Mouse (Mus musculus) layer of hippocampus, postnatal 14 days (tissue): ENCODE results near the gene Tspan33. TPM values are rescaled to one million over a fixed set of nuclear protein-coding genes. Genes with fewer than 3 reads are reported as not detected.
"Not testable (repeated sequence)": the region's sequence is repeated elsewhere in the genome, so short reads cannot be mapped to it uniquely, and the experiment has no call there.

ENCODE experiments used
- DNase-seq, 2 experiments: peaks; one replicate each; pipeline ENCODE4 v3.0.0; 2021 to 2022; ENCODE audit warnings: low spot score in 2 of 2, mixed read lengths in 1 of 2
- total RNA-seq, 2 experiments: library from RNA; stranded (reverse); gene quantifications; 2 replicates each; pipeline ENCODE4 v1.2.3; 2021

Gene Tspan33
- total RNA-seq, 2 experiments from 2014 or later, result 28.8 to 29.9 TPM

- DNase-seq, result peak in 1 of 2 experiments; percentile 65
These were observed 57.6 kb downstream of the Tspan33 start for GRCm38 (mm10) chr6:29751466-29752152.

- DNase-seq, result no peak
These were observed 59.3 kb downstream of the Tspan33 start for GRCm38 (mm10) chr6:29753336-29753735.

DNA sequence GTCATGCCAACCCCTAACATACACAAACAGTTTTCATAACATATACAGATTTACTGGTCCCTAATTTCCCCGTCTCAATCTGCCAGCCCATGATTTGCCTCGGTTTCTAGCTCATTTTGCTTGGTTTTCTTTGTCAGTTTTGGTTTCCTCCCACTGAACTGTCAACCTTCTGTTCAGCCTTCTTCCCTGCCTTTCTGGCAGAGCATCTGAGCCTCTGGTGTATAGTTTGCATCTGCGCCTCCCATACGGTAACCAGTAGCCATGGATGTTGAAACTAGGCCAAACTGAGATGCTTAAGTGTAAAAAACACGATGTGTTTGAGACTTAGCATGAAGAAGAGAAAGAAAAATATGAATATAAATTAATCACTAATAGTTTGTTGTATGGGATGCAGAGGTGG is 62.0 kb downstream of the Tspan33 start:
- DNase-seq, result peak in 1 of 2 experiments; percentile 75

DNA sequence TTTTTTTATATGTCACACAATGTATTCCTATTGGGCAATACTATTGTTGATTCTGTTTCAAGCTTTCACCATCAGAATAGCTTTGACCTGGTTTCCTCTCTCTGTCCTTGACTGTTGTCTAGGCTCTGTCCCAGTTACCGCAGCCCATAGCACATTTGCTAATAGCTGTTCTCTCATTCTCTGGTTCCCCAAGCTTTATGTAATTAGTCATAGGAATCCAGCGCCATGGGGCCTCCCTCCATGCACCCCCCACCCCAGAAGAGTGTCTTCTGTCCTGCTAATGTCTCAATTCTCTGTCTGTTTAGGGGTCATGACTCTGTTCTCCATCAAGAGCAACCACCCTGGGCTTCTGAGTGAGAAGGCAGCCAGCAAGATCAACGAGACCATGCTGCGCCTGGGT is 62.5 kb downstream of the Tspan33 start:
- no peak for DNase-seq

DNA sequence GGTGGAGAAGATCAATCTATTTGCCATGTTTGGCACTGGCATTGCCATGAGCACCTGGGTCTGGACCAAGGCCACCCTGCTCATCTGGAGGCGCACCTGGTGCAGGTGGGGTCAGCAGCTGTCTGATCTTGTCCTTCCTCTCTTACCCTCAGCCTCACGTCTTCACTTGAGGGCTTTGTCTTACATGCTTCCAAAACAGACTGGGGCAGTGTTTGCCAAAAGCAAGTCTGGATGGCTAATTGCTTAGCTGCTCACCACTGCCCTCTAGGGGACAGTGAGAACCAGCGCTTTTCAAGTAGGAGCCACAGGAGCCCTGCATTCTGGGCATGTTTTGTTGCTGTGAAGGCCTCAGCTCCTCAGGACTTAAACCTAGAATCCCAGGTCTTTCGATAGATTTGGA is 64.4 kb downstream of the Tspan33 start:
- DNase-seq, result peak; percentile 75 to 87

GRCm38 (mm10) chr6:29759012-29759679 is 65.1 kb downstream of the Tspan33 start:
- DNase-seq, result no peak

DNA sequence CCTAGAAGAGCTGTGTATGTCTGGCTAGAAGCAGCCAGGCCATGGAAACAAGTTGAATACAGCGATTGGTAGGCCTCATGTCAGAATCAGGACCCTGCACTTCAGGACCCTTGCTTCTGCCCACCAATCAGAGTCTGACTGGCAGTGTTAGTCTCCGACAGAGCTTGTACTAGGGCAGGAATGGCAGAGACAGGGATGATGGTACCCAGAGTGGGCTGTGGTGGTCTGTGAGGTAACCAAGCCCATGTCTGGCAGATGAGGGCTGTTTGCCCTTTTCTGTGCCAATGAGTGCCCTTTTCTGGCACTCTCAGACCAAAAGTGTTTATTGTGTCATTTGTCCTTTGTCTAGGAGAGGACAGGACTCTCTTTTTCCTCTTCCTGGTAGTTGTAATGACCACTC is 66.4 kb downstream of the Tspan33 start:
- not testable (repeated sequence) for DNase-seq

- no peak for DNase-seq
These were observed 67.3 kb downstream of the Tspan33 start for GRCm38 (mm10) chr6:29761282-29761681.

DNA sequence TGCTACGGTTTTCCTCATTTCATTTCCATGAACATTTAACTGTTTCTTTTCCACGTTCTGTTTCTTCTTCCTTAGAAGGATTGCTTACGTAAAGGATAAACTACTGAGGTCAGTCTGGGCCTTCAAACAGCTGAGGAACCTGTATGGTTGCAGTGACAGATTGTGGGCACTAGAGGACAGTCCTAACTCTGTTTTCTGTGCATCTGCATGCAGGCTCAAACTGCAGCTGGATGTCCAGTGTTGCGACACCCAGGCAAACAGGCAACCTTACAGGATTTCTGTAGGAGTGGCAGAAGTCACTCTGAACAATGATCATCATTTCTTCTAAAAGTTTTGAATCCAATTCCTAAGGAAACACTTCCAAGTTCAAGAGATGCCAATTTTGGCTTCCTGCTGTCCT is 68.5 kb downstream of the Tspan33 start:
- DNase-seq, result no peak

DNA sequence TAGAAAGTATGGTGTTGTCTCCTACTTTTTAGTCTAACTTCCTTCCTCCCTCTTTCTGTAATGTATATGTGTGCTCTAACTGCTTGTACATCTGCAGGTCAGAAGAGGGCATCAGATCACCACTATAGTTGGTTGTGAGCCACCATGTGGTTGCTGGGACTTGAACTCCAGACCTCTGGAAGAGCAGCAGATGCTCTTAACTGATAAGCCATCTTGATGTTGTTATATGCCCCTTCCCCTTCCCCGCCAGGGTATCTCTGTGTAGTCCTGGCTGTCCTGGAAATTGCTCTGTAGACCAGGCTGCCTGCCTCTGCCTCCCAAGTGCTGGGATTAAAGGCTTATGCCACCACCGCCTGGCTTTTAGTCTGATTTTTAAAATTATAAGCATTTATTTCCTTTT is 72.9 kb downstream of the Tspan33 start:
- no peak for DNase-seq

Other genes starting within 250 kb of the Tspan33 start
- 100 to 1,000 TPM; 234 to 240 TPM for gene Atp6v1f, start 226.5 kb upstream of the Tspan33 start, total RNA-seq
- under 1 TPM in 1 of 2 experiments, not detected in 1; 0.85 TPM for gene Atp6v1fnb, start 222.8 kb upstream of the Tspan33 start, total RNA-seq
- gene Kcp, start 186.3 kb upstream of the Tspan33 start, total RNA-seq, result 1 to 10 TPM; 6.8 to 7.5 TPM
- 1 to 10 TPM; 3.5 to 3.7 TPM for gene Irf5, start 167.6 kb upstream of the Tspan33 start, total RNA-seq
- 10 to 100 TPM; 67.8 to 68.7 TPM for gene Tnpo3, start 84.3 kb upstream of the Tspan33 start, total RNA-seq
- 10 to 100 TPM; 12.9 to 14.4 TPM for gene Smo, start 41.3 kb downstream of the Tspan33 start, total RNA-seq
- gene Ahcyl2, start 73.8 kb downstream of the Tspan33 start, total RNA-seq, result 100 to 1,000 TPM; 160 to 162 TPM
- 10 to 100 TPM; 22.3 to 27.2 TPM for gene Strip2, start 222.8 kb downstream of the Tspan33 start, total RNA-seq